Mouse (Mus musculus) small intestine, adult 10 weeks (tissue): ENCODE data around the gene Vmn2r9. TPM values are rescaled to one million over a fixed set of nuclear protein-coding genes. Genes with fewer than 3 reads are reported as not detected.

Source experiments
- polyA plus RNA-seq: library from polyadenylated mRNA; stranded (reverse); fragments of 350-450 nt; fragmentation: Illumina TruSeq; extraction: RNeasy Lipid Tissue Mini Kit (QIAGEN cat#74804); gene quantifications from one replicate; pipeline ENCODE4 v1.2.3, GENCODE M21; 2014; ENCODE audit warnings: low replicate concordance

Vmn2r9 gene
- polyA plus RNA-seq: not detected

DNA sequence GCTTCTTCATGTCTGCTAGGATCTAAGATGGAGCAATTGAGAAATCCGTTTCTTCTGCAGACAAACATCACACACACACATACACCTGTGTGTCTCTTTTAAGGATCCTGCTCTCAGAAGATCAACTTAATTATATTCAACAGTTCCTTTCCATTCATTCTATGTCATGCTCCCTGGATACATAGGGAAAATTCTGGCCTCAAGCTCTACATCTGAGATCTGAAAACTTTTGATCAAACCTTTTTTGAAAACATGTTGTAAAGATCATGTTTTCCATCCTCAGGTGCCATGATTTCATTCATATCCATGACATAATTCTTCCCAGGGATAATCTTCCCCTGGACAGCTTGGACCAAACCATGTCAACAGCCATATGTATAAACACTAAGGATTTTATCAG lies at the start of gene Vmn2r9:
Gene Vmn2r9 (minus strand): TSS at position 101 of the 400 bp plus-strand sequence.

DNA sequence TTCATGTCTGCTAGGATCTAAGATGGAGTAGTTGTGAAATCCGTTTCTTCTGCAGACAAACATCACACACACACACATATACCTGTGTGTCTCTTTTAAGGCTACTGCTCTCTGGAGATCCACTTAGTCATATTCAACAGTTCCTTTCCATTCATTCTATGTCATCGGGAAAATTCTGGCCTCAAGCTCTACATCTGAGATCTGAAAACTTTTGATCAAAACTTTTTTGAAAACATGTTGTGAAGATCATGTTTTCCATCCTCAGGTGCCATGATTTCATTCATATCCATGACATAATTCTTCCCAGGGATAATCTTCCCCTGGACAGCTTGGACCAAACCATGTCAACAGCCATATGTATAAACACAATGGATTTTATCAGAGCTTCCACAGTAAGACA lies 43.7 kb downstream of the Vmn2r9 start, which contains the start of gene Vmn2r8:
Gene Vmn2r8 (minus strand): TSS at position 101 of the 400 bp plus-strand sequence.

DNA sequence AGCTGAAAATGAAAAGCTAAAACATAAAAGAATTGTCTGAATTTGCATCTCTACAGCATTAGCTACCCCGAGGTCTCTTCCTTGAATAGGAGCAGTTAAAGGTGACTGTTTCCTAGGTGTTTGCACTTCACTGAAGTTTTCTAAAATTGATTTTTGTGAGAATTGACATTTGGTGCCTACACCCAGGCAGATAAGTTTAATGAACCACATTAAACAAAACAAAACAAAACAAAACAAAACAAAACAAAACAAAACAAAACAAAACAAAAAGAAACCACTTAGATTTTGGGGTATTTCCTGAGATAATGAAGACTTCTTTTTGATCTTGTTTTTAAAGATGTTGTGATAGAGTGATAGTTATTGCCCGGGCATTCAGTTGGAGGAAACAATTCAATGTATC lies 57.1 kb downstream of the Vmn2r9 start, which contains the start of gene Tmed11:
Gene Tmed11 (minus strand): TSS at position 101 of the 400 bp plus-strand sequence.

Other genes with a start within 250 kb of the Vmn2r9 start
- 82.2 TPM for gene Gak, start 222.8 kb downstream of the Vmn2r9 start, polyA plus RNA-seq
- gene Tmem175, start 222.8 kb downstream of the Vmn2r9 start, polyA plus RNA-seq: 14.5 TPM
- gene Idua, start 192.3 kb downstream of the Vmn2r9 start, polyA plus RNA-seq: 6.4 TPM
- 35.9 TPM for gene Dgkq, start 182.9 kb downstream of the Vmn2r9 start, polyA plus RNA-seq
- gene Slc26a1, start 177.0 kb downstream of the Vmn2r9 start, polyA plus RNA-seq: not detected
- 1.0 TPM for gene Fgfrl1, start 160.2 kb downstream of the Vmn2r9 start, polyA plus RNA-seq
- not detected for gene Rnf212, start 77.6 kb downstream of the Vmn2r9 start, polyA plus RNA-seq
- 26.5 TPM for gene Tmed11, start 57.2 kb downstream of the Vmn2r9 start, polyA plus RNA-seq
- gene Vmn2r8, start 43.8 kb downstream of the Vmn2r9 start, polyA plus RNA-seq: not detected
- not detected for gene Vmn2r10, start 153.9 kb upstream of the Vmn2r9 start, polyA plus RNA-seq
- gene Vmn2r11, start 207.0 kb upstream of the Vmn2r9 start, polyA plus RNA-seq: not detected
- gene Vmn2r12, start 245.3 kb upstream of the Vmn2r9 start, polyA plus RNA-seq: not detected